Mouse (Mus musculus) CH12.LX (cell line): ENCODE results near the gene Tmem229a. TPM values are rescaled to one million over a fixed set of nuclear protein-coding genes. Genes with fewer than 3 reads are reported as not detected.

Experiments used
- DNase-seq: peaks from one replicate; pipeline ENCODE4 v3.0.0-alpha.2; 2013; ENCODE audit errors: extremely low read depth
- H3K27ac ChIP-seq: 2 replicates; pipeline ENCODE4 v1.5.1; 2012; ENCODE audit warnings: low read depth, mild to moderate bottlenecking, control low read depth, moderate library complexity; ENCODE audit not compliant: insufficient read depth
- H3K27me3 ChIP-seq: replicated peaks from 2 replicates; pipeline ENCODE3; 2012; ENCODE audit warnings: inconsistent platforms
- H3K36me3 ChIP-seq, 2 experiments: replicated peaks in 1 of 2; 2 replicates each; pipeline versions ENCODE3 to v1.6.1; 2012; ENCODE audit warnings: inconsistent platforms in 1 of 2, low read length in 1 of 2, mild to moderate bottlenecking in 1 of 2, mixed read lengths in 1 of 2, moderate library complexity in 1 of 2; ENCODE audit not compliant: control insufficient read depth in 1 of 2, insufficient read depth in 1 of 2
- H3K4me1 ChIP-seq, 2 experiments: 2 replicates each; pipeline ENCODE4 v1.6.1; 2012; ENCODE audit warnings: inconsistent platforms in 1 of 2, moderate library complexity in 1 of 2; ENCODE audit not compliant: insufficient read depth in 2 of 2, control insufficient read depth in 1 of 2
- H3K4me2 ChIP-seq: 2 replicates; pipeline ENCODE4 v1.6.1; 2012; ENCODE audit warnings: low read depth, mild to moderate bottlenecking, control low read depth; ENCODE audit not compliant: poor library complexity, insufficient read depth, severe bottlenecking
- H3K4me3 ChIP-seq, 3 experiments: fragments of 150-350 bp in 1 of 3; sonication (generic) in 1 of 3; replicated peaks in 1 of 3; 2 replicates each; pipeline versions ENCODE3 to v1.5.1; 2011 to 2012; ENCODE audit warnings: low read depth in 2 of 3, low read length in 2 of 3, mild to moderate bottlenecking in 2 of 3, moderate library complexity in 2 of 3, control low read depth in 1 of 3, improper control_type of control experiment in 1 of 3, inconsistent platforms in 1 of 3, mixed read lengths in 1 of 3; ENCODE audit not compliant: poor library complexity in 1 of 3
- H3K79me2 ChIP-seq: replicated peaks from 2 replicates; pipeline ENCODE4 v1.6.1; 2012; ENCODE audit warnings: mild to moderate bottlenecking, moderate library complexity; ENCODE audit not compliant: control insufficient read depth, poor library complexity, insufficient read depth, severe bottlenecking; ENCODE audit errors: extremely low read depth
- H3K9ac ChIP-seq: 2 replicates; pipeline ENCODE4 v1.6.1; 2012; ENCODE audit warnings: low read depth, mild to moderate bottlenecking, control low read depth, moderate library complexity; ENCODE audit not compliant: insufficient read depth
- H3K9me3 ChIP-seq: replicated peaks from 2 replicates; pipeline ENCODE3; 2012; ENCODE audit warnings: low read length, inconsistent platforms, mixed read lengths
- BHLHE40 ChIP-seq: IDR thresholded peaks from 2 replicates; pipeline ENCODE4 v1.6.1; 2011; ENCODE audit warnings: mild to moderate bottlenecking, low read depth, low read length, improper control_type of control experiment
- CTCF ChIP-seq, 2 experiments: IDR thresholded peaks in 1 of 2; conservative IDR thresholded peaks in 1 of 2; 2 replicates each; pipeline ENCODE4 v1.5.1; 2011 to 2012; ENCODE audit warnings: low read depth in 2 of 2, low read length in 2 of 2, improper control_type of control experiment in 1 of 2, inconsistent platforms in 1 of 2, mild to moderate bottlenecking in 1 of 2, moderate library complexity in 1 of 2
- E2F4 ChIP-seq: IDR thresholded peaks from 2 replicates; pipeline ENCODE4 v1.6.1; 2011; ENCODE audit warnings: low read depth, low read length, improper control_type of control experiment; ENCODE audit not compliant: insufficient replicate concordance
- JUN ChIP-seq: IDR thresholded peaks from 2 replicates; pipeline ENCODE4 v1.6.1; 2011; ENCODE audit warnings: low read depth, mild to moderate bottlenecking, low read length, improper control_type of control experiment, moderate library complexity; ENCODE audit not compliant: insufficient read depth
- JUND ChIP-seq: conservative IDR thresholded peaks from 2 replicates; pipeline ENCODE4 v1.6.1; 2011; ENCODE audit warnings: low read depth, low read length, improper control_type of control experiment
- KAT2A ChIP-seq: IDR thresholded peaks from 2 replicates; pipeline ENCODE4 v1.6.1; 2012; ENCODE audit warnings: low read length, improper control_type of control experiment, inconsistent platforms; ENCODE audit not compliant: insufficient replicate concordance
- MAFK ChIP-seq: IDR thresholded peaks from 2 replicates; pipeline ENCODE4 v1.6.1; 2011; ENCODE audit warnings: low read length, improper control_type of control experiment; ENCODE audit not compliant: insufficient replicate concordance
- MAX ChIP-seq: IDR thresholded peaks from 2 replicates; pipeline ENCODE4 v1.6.1; 2011; ENCODE audit warnings: low read length, improper control_type of control experiment
- MAZ ChIP-seq: IDR thresholded peaks from 2 replicates; pipeline ENCODE4 v1.6.1; 2012; ENCODE audit warnings: low read depth, mild to moderate bottlenecking, inconsistent platforms, low read length, improper control_type of control experiment, moderate library complexity
- MEF2A ChIP-seq: IDR thresholded peaks from 2 replicates; pipeline ENCODE4 v1.6.1; 2014; ENCODE audit warnings: low read depth, mild to moderate bottlenecking, inconsistent platforms, low read length, improper control_type of control experiment, borderline replicate concordance
- MXI1 ChIP-seq: IDR thresholded peaks from 2 replicates; pipeline ENCODE4 v1.6.1; 2011; ENCODE audit warnings: mild to moderate bottlenecking, low read depth, low read length, improper control_type of control experiment
- NELFE ChIP-seq: IDR thresholded peaks from 2 replicates; pipeline ENCODE4 v1.6.1; 2011; ENCODE audit warnings: low read depth, low read length, improper control_type of control experiment
- PAX5 ChIP-seq: IDR thresholded peaks from 2 replicates; pipeline ENCODE4 v1.6.1; 2012; ENCODE audit warnings: low read length, inconsistent platforms, mixed read lengths
- POLR2A ChIP-seq: IDR thresholded peaks from 2 replicates; pipeline ENCODE4 v1.6.1; 2011; ENCODE audit warnings: low read depth, mild to moderate bottlenecking, improper control_type of control experiment, low read length
- RCOR1 ChIP-seq: conservative IDR thresholded peaks from 2 replicates; pipeline ENCODE4 v1.6.1; 2012; ENCODE audit warnings: low read depth, mild to moderate bottlenecking, inconsistent platforms, low read length, improper control_type of control experiment
- TBP ChIP-seq: conservative IDR thresholded peaks from 2 replicates; pipeline ENCODE4 v1.6.1; 2011; ENCODE audit warnings: low read depth, low read length, improper control_type of control experiment
- USF1 ChIP-seq: IDR thresholded peaks from 2 replicates; pipeline ENCODE4 v1.6.1; 2014; ENCODE audit warnings: low read depth, mild to moderate bottlenecking, inconsistent platforms, low read length, improper control_type of control experiment
- USF2 ChIP-seq: conservative IDR thresholded peaks from 2 replicates; pipeline ENCODE4 v1.6.1; 2011; ENCODE audit warnings: low read depth, low read length, improper control_type of control experiment
- ZC3H11A ChIP-seq: IDR thresholded peaks from 2 replicates; pipeline ENCODE4 v1.6.1; 2012; ENCODE audit warnings: low read depth, mild to moderate bottlenecking, inconsistent platforms, low read length, improper control_type of control experiment
- ZNF384 ChIP-seq: IDR thresholded peaks from 2 replicates; pipeline ENCODE4 v1.6.1; 2012; ENCODE audit warnings: low read depth, low read length, improper control_type of control experiment, inconsistent platforms
- dilution Hi-C: fragments of 300-500 bp; cut with MboI; formaldehyde crosslinking; loops from 2 replicates; pipeline ENCODE4 v1.14.3; 2020; ENCODE audit warnings: low sequenced_read_pairs; ENCODE audit not compliant: extremely low pct_unique_long_range_greater_than_20kb, extremely low pct_ligation_motif_present
- in situ Hi-C: fragments of 300-500 bp; cut with MboI; formaldehyde crosslinking; loops from 3 replicates; pipeline ENCODE4 v1.14.3; 2019; ENCODE audit warnings: low sequenced_read_pairs, low pct_ligation_motif_present, low pct_unique_long_range_greater_than_20kb, mixed read lengths
- polyA plus RNA-seq: library from polyadenylated mRNA; unstranded; fragments of >175 nt; gene quantifications from 2 replicates; pipeline ENCODE4 v1.2.1, GENCODE M21; 2012; ENCODE audit warnings: low read depth; ENCODE audit not compliant: insufficient read length
- total RNA-seq, 2 experiments: library from RNA; depleted of rRNA; stranded (reverse); fragments of 300-350 nt in 1 of 2; fragments of >200 nt in 1 of 2; gene quantifications; 2 replicates each; pipeline ENCODE4 v1.2.3; 2012 to 2014

The Tmem229a gene
- total and polyA plus RNA-seq, 3 experiments, result not detected

GRCm38 (mm10) chr6:24956586-24956973 lies 483 bp upstream of the Tmem229a start:
- Histone ChIP-seq H3K36me3 (no peaks in the 10 kb centered on the region), H3K4me2 (no peak overlapping the region), H3K4me1 (no peaks in the 10 kb centered on the region), H3K27me3 (no peaks in the 10 kb centered on the region), H3K9ac (no peak overlapping the region), H3K79me2 (no peaks in the 10 kb centered on the region)
- in situ Hi-C loops, result no loop called here
- dilution Hi-C loops, result no loop called here
- no peak for DNase-seq
- TF ChIP-seq ZNF384 (no peak), POLR2A (no peak), BHLHE40 (no peak), KAT2A (no peak), CTCF (conservative IDR thresholded peaks at IDR 0.05 in 1 of 2, IDR thresholded peaks at IDR 0.05 in 1 of 2; ENCODE audit: low read depth in 2 of 2, low read length in 2 of 2) (no peak), PAX5 (no peak), JUND (no peak), TBP (no peak), MAZ (no peak), MEF2A (no peak)
- TF ChIP-seq, all 38 proteins: peak for 0
- Histone ChIP-seq H3K9me3 (peaks cover 15% of the 10 kb centered on the region), H3K27ac (no peak overlapping the region), H3K4me3 (no peak overlapping the region)

GRCm38 (mm10) chr6:24955131-24955945 lies 759 bp downstream of the Tmem229a start:
- DNase-seq, result no peak

More at GRCm38 (mm10) chr6:24955131-24955945, 759 bp downstream of the Tmem229a start:
- Histone ChIP-seq H3K4me1 (no peaks in the 10 kb centered on the region), H3K27me3 (no peaks in the 10 kb centered on the region), H3K9ac (no peak overlapping the region), H3K36me3 (no peaks in the 10 kb centered on the region), H3K27ac (no peak overlapping the region), H3K4me2 (no peak overlapping the region), H3K4me3 (no peak overlapping the region), H3K79me2 (no peaks in the 10 kb centered on the region), H3K9me3 (peaks cover 15% of the 10 kb centered on the region)
- TF ChIP-seq PAX5 (no peak), MAFK (no peak), E2F4 (no peak), ZC3H11A (no peak), JUND (no peak), MAX (no peak), JUN (no peak), MXI1 (no peak), USF1 (no peak), CTCF (conservative IDR thresholded peaks at IDR 0.05 in 1 of 2, IDR thresholded peaks at IDR 0.05 in 1 of 2; ENCODE audit: low read depth in 2 of 2, low read length in 2 of 2) (no peak), POLR2A (no peak), NELFE (no peak), KAT2A (no peak), USF2 (no peak), RCOR1 (no peak)
- in situ Hi-C loops, result no loop called here
- dilution Hi-C loops, result no loop called here
